Mouse (Mus musculus): ENCODE results near the gene Rtl8a. TPM values are rescaled to one million over a fixed set of nuclear protein-coding genes. Genes with fewer than 3 reads are reported as not detected.
A peak's percentile ranks its signal among the peaks of the same experiment; 100 is the strongest.
"Not testable (repeated sequence)": the region's sequence is repeated elsewhere in the genome, so short reads cannot be mapped to it uniquely, and the experiment has no call there.

Rtl8a gene
- polyA plus RNA-seq (2016; fragmentation: Nextera tagmentation; extraction: Ambion mirVana), result 8.8 and 9.4 TPM in 2 replicates

DNA sequence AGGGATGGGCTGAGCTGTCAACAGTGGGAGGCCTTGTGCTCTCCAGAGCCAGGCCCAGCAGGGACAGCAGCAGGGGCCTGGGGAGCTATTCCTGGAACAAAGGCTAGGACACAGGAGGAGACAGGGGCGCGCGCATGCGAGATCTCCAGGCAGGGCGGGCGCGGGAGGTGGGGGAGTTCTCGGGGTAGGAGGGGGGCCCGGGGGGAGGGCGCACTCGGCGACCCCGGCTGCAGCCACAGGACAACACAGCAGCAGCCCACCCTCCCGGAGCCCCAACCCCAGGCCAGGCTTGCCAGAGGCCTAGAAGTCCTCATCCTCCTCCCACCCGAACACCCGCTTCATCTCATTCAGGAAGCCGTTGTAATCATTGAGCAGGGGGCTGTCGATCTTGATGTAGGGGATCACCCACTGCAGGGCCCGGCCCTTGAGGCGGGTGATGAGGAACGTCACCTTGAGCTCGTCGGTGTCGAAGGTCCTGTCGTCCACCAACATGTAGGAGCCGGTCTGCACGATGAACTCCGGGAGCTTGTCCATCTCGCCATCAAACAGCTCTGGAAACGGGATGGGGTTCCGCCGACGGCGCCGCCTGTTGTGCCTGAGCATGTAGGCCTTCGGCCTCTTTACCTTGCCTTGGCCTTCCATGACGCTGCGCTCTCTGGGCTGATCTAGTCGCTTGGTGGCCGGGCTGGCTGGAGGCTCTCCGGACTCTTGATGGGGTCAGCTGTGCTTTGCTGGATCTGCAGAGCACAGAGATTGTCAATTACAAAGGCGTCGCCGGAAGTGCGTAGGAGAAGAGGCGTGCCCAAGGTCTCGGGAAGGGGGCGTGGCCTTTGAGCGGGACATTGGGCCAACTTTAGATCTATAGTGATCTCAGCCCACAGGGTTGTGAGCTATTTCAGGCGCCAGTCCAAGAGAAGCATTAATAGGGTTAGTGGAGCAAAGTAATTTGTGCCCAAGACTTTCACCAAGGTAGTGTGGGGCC, at the start of gene Rtl8a:
Rtl8a (minus strand) TSS at position 703 of the 982 bp plus-strand sequence.
- H3K9me3 ChIP-seq (replicated peaks); H3K4me1 ChIP-seq; H3K27me3 ChIP-seq (replicated peaks); H3K36me3 ChIP-seq; H3K9ac ChIP-seq; H3K27ac ChIP-seq: not testable (repeated sequence)
- Histone ChIP-seq H3K4me2 (peak within 1 kb of the TSS; percentile 47), H3K4me3 (peak within 1 kb of the TSS; percentile 33)
- WGBS (ENCODE audit: insufficient replicate concordance), result 19% methylated on average over 12 of the region's 50 CpGs
- peak; percentile 75 for ATAC-seq

DNA sequence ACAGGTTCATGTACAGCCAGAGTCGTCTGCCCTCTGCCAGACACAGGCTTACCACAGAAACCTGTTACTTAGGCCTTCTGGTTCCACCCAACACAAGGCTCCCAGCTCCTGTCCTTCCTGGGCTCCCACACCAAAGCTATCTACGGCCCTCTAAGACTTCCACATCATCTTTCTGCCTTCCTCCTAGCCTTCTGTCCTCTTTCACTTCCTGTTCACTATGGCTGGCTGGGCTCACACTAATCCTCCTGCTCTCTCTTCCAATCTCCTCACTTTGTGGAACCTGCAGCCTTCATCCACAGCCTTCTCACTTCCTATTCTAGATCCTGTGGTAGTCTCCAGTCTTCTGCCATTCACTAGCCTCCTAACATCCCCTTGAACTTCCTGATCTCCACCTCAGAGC, 49.7 kb upstream of the Rtl8a start:
- Histone ChIP-seq H3K36me3 (no peaks in the 10 kb centered on the region), H3K4me1 (no peaks in the 10 kb centered on the region), H3K4me2 (no peak overlapping the region), H3K9ac (no peak overlapping the region), H3K4me3 (no peak overlapping the region), H3K9me3 (replicated peaks) (no peaks in the 10 kb centered on the region), H3K27me3 (replicated peaks) (no peaks in the 10 kb centered on the region), H3K27ac (no peak overlapping the region)
- no peak for ATAC-seq
- 55% methylated on average over 2 of the region's 2 CpGs for WGBS (ENCODE audit: insufficient replicate concordance)

- ATAC-seq, result no peak
- Histone ChIP-seq H3K9ac (no peak overlapping the region), H3K27ac (no peak overlapping the region), H3K4me3 (no peak overlapping the region), H3K36me3 (no peaks in the 10 kb centered on the region), H3K4me1 (no peaks in the 10 kb centered on the region), H3K27me3 (replicated peaks) (no peaks in the 10 kb centered on the region), H3K4me2 (no peak overlapping the region), H3K9me3 (replicated peaks) (no peaks in the 10 kb centered on the region)
- 43% methylated on average over 2 of the region's 2 CpGs for WGBS (ENCODE audit: insufficient replicate concordance)
Observed at GRCm38 (mm10) chrX:53692065-53692464, 48.6 kb upstream of the Rtl8a start.

- H3K9me3 ChIP-seq (replicated peaks); H3K36me3 ChIP-seq; H3K27ac ChIP-seq; H3K4me3 ChIP-seq; H3K27me3 ChIP-seq (replicated peaks); H3K4me2 ChIP-seq; ATAC-seq; H3K4me1 ChIP-seq; H3K9ac ChIP-seq: not testable (repeated sequence)
- 60% methylated on average over 2 of the region's 4 CpGs for WGBS (ENCODE audit: insufficient replicate concordance)
Observed at GRCm38 (mm10) chrX:53684676-53685075, 41.2 kb upstream of the Rtl8a start.

GRCm38 (mm10) chrX:53682650-53683049, 39.2 kb upstream of the Rtl8a start:
- not testable (repeated sequence) for H3K27me3 ChIP-seq (replicated peaks); H3K9me3 ChIP-seq (replicated peaks); H3K36me3 ChIP-seq; H3K4me3 ChIP-seq; ATAC-seq; H3K9ac ChIP-seq; H3K27ac ChIP-seq; H3K4me1 ChIP-seq; H3K4me2 ChIP-seq
- WGBS (ENCODE audit: insufficient replicate concordance), result 63% methylated on average over 2 of the region's 3 CpGs

- H3K36me3 ChIP-seq; H3K4me1 ChIP-seq; H3K27ac ChIP-seq; H3K9me3 ChIP-seq (replicated peaks); H3K4me3 ChIP-seq; H3K27me3 ChIP-seq (replicated peaks); H3K9ac ChIP-seq; H3K4me2 ChIP-seq; ATAC-seq: not testable (repeated sequence)
- 0% methylated on average over 1 of the region's 2 CpGs for WGBS (ENCODE audit: insufficient replicate concordance)
Observed at GRCm38 (mm10) chrX:53676943-53677342, 33.5 kb upstream of the Rtl8a start.

DNA sequence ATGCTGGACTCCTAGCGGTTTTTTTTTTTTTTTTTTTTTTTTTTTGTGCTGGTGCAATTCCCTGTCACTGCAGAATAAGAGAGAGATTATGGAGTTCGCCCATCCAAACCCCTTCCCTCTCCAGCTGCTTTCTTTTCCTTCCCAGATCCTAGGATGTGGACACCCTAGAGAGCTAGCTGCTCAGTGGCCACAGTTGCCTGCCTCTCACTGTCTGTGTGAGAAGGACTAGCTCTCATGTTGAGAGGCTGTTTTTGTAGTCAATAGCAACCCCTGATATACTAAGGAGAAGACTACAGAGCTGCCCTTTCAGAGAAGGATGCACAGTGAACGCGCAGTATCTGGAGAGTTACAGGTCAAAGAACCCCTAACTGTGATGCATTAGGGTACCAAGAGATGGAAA, 27.2 kb upstream of the Rtl8a start:
- H3K36me3 ChIP-seq; ATAC-seq; H3K9me3 ChIP-seq (replicated peaks); H3K9ac ChIP-seq; H3K4me1 ChIP-seq; H3K27me3 ChIP-seq (replicated peaks); H3K27ac ChIP-seq: not testable (repeated sequence)
- Histone ChIP-seq H3K4me2 (peak overlapping the region; percentile 45), H3K4me3 (peak overlapping the region; percentile 37)
- WGBS (ENCODE audit: insufficient replicate concordance), result 21% methylated on average over 3 of the region's 4 CpGs

DNA sequence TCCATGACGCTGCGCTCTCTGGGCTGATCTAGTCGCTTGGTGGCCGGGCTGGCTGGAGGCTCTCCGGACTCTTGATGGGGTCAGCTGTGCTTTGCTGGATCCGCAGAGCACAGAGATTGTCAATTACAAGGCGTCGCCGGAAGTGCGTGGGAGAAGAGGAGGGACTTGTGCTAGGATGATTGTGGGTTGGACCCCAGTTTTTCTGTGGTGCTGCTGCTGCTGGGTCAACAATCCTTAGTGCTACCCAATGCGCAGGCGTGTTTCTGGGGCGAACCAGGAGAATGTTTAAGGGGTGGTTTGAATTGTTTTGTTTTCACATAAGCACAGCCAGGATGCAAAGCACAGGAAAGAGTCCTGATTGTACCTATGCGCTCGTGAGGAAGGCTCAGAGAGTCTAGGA, 26.8 kb upstream of the Rtl8a start, which contains the start of gene Rtl8b:
Rtl8b (minus strand) TSS at position 115 of the 400 bp plus-strand sequence.
- Histone ChIP-seq H3K4me3 (peak within 1 kb of the TSS; percentile 37), H3K4me2 (peak within 1 kb of the TSS; percentile 45), H3K27ac (no peak within 1 kb of the TSS), H3K4me1 (no peaks in the 10 kb centered on the region), H3K27me3 (replicated peaks) (no peaks in the 10 kb centered on the region), H3K36me3 (no peaks in the 10 kb centered on the region), H3K9ac (no peak within 1 kb of the TSS), H3K9me3 (replicated peaks) (no peaks in the 10 kb centered on the region)
- ATAC-seq, result peak; percentile 75
- 6% methylated on average over 10 of the region's 15 CpGs for WGBS (ENCODE audit: insufficient replicate concordance)

GRCm38 (mm10) chrX:53669557-53670270, 26.2 kb upstream of the Rtl8a start:
- not testable (repeated sequence) for H3K4me1 ChIP-seq; H3K36me3 ChIP-seq; H3K9me3 ChIP-seq (replicated peaks); H3K27me3 ChIP-seq (replicated peaks); H3K9ac ChIP-seq; H3K27ac ChIP-seq
- Histone ChIP-seq H3K4me2 (peak overlapping the region; percentile 45; the same call in 1 of the 2 replicates), H3K4me3 (peak overlapping the region; percentile 37)
- no CpG with 5 or more reads among the region's 36 CpGs for WGBS (ENCODE audit: insufficient replicate concordance)
- ATAC-seq, result peak; percentile 54; the same call in 1 of the 2 replicates

DNA sequence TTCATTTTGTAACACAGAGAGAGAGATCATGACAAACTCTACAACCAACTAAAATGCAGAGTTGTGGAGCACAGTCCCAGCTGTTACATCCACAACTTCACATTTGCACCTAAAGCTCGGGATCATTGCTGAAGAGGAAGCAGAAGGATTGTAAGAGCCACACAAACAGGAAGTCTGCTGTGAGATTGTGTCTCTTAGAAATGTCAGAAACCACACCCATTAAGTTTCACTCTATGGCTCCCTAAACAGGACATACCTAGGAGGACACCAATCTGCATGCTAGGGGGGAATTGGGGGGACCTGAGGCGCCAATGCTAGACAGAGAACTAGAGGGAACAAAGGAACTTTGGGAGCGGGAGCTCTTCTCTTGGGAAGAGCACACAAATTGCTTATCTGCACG, 9.4 kb upstream of the Rtl8a start:
- H3K4me3 ChIP-seq; H3K9me3 ChIP-seq (replicated peaks); ATAC-seq; H3K36me3 ChIP-seq; H3K4me1 ChIP-seq; H3K9ac ChIP-seq; H3K27ac ChIP-seq; H3K4me2 ChIP-seq; H3K27me3 ChIP-seq (replicated peaks): not testable (repeated sequence)
- WGBS (ENCODE audit: insufficient replicate concordance), result 43% methylated on average over 4 of the region's 4 CpGs

DNA sequence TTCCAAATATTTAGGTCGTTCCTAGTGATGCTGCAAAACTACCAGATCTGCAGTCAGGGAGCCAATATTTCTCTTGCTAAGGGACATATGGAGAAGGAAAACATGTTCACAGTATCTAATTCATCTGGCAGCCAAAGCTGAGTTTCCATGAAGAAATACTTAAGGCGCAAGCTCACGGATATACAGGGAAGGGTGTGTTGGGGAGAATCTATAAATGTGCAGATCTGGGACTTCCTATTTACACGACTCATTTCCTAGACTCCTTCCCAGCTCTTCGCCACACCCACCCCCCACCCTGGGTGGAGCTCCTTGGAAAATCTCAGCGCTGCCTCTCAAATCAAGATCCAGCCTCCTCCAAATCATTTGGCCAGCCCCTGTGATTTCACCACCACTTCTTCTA, 2.4 kb upstream of the Rtl8a start:
- WGBS (ENCODE audit: insufficient replicate concordance), result 73% methylated on average over 6 of the region's 6 CpGs
- no peak overlapping the region for H3K4me2 ChIP-seq
- no peak overlapping the region for H3K27ac ChIP-seq
- no peak overlapping the region for H3K4me3 ChIP-seq
- H3K9me3 ChIP-seq (replicated peaks), result no peaks in the 10 kb centered on the region
- no peaks in the 10 kb centered on the region for H3K4me1 ChIP-seq
- H3K27me3 ChIP-seq (replicated peaks), result no peaks in the 10 kb centered on the region
- no peaks in the 10 kb centered on the region for H3K36me3 ChIP-seq
- no peak overlapping the region for H3K9ac ChIP-seq
- no peak for ATAC-seq

DNA sequence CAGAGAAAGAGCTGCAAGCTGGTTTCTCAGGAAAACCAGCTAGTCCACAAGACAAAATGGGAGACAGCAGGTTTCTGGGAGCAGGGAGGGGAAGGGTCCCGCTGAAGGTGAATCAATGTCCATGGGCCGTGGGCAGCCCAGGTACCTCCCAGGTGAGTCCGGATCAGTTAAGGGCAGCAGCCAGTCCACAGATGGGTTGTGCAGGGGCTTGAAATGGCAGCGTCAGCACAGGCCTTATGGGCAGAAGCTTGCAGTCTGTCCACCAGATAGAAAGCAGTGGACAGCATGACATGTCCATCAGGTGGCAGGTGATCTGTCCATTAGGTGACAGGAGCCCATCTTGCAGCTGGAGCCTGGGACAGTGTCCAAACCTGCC, 890 bp downstream of the Rtl8a start:
- not testable (repeated sequence) for H3K9ac ChIP-seq; H3K9me3 ChIP-seq (replicated peaks); H3K4me1 ChIP-seq; H3K27ac ChIP-seq; H3K27me3 ChIP-seq (replicated peaks); H3K4me2 ChIP-seq; H3K36me3 ChIP-seq; H3K4me3 ChIP-seq; ATAC-seq
- 56% methylated on average over 4 of the region's 4 CpGs for WGBS (ENCODE audit: insufficient replicate concordance)

Data from liver, embryonic 12.5 days (tissue).